Mouse (Mus musculus) left cerebral cortex, postnatal 36 days (tissue): ENCODE data around the gene Izumo1r. TPM values are rescaled to one million over a fixed set of nuclear protein-coding genes. Genes with fewer than 3 reads are reported as not detected.

Experiments used
- DNase-seq, 2 experiments: peaks; one replicate each; pipeline ENCODE4 v3.0.0; 2021 to 2022; ENCODE audit warnings: low spot score in 2 of 2, mixed read lengths in 1 of 2
- intact Hi-C: fragments of 180-260 bp; cut with DNase I; formaldehyde crosslinking; loops from one replicate; pipeline ENCODE4 v1.15.1; 2025
- total RNA-seq, 2 experiments: library from RNA; stranded (reverse); gene quantifications; 2 replicates each; pipeline ENCODE4 v1.2.3; 2021

Gene Izumo1r
- not detected for total RNA-seq

GRCm38 (mm10) chr9:14903581-14904378, at the start of gene Izumo1r:
Gene Izumo1r, minus strand, starts transcription at chr9:14903949.
- intact Hi-C loops, result no loop called here
- no peak for DNase-seq

GRCm38 (mm10) chr9:14951072-14951471, 47.3 kb upstream of the Izumo1r start:
- no peak for DNase-seq
- intact Hi-C loops, result no loop called here

GRCm38 (mm10) chr9:14948843-14949242, 45.1 kb upstream of the Izumo1r start:
- intact Hi-C loops, result no loop called here
- no peak for DNase-seq

- no peak for DNase-seq
- intact Hi-C loops, result no loop called here
Measured at GRCm38 (mm10) chr9:14946677-14947076, 42.9 kb upstream of the Izumo1r start.

- intact Hi-C loops, result no loop called here
Measured at GRCm38 (mm10) chr9:14945919-14946318, 42.2 kb upstream of the Izumo1r start.

GRCm38 (mm10) chr9:14942143-14942720, 38.5 kb upstream of the Izumo1r start:
- DNase-seq, result no peak
- intact Hi-C loops, result no loop called here

More at GRCm38 (mm10) chr9:14945919-14946318, 42.2 kb upstream of the Izumo1r start:
- DNase-seq, result no peak

GRCm38 (mm10) chr9:14939610-14940009, 35.9 kb upstream of the Izumo1r start:
- intact Hi-C loops, result loop anchor here (10.0 kb wide), 1 partner anchor 55 kb away; no protein-coding TSS in a partner anchor
- DNase-seq, result no peak

- DNase-seq, result no peak
- intact Hi-C loops, result loop anchor here (10.0 kb wide), 1 partner anchor 57 kb away; no protein-coding TSS in a partner anchor
Measured at GRCm38 (mm10) chr9:14937308-14937707, 33.6 kb upstream of the Izumo1r start.

GRCm38 (mm10) chr9:14934851-14935250, 31.1 kb upstream of the Izumo1r start:
- intact Hi-C loops, result loop anchor here (10.0 kb wide), 1 partner anchor 60 kb away; no protein-coding TSS in a partner anchor
- DNase-seq, result no peak

- no peak for DNase-seq
- intact Hi-C loops, result loop anchor here (10.0 kb wide), 1 partner anchor 63 kb away; no protein-coding TSS in a partner anchor
Measured at GRCm38 (mm10) chr9:14931943-14932342, 28.2 kb upstream of the Izumo1r start.

GRCm38 (mm10) chr9:14931211-14931610, 27.5 kb upstream of the Izumo1r start:
- DNase-seq, result no peak
- intact Hi-C loops, result loop anchor here (10.0 kb wide), 1 partner anchor 64 kb away; no protein-coding TSS in a partner anchor

GRCm38 (mm10) chr9:14926593-14926992, 22.8 kb upstream of the Izumo1r start:
- intact Hi-C loops, result no loop called here
- no peak for DNase-seq

- intact Hi-C loops, result no loop called here
- DNase-seq, result no peak
Measured at GRCm38 (mm10) chr9:14923625-14924024, 19.9 kb upstream of the Izumo1r start.

GRCm38 (mm10) chr9:14921971-14922560, 18.3 kb upstream of the Izumo1r start:
- intact Hi-C loops, result no loop called here
- DNase-seq, result no peak

- intact Hi-C loops, result no loop called here
- DNase-seq, result no peak
Measured at GRCm38 (mm10) chr9:14921254-14921653, 17.5 kb upstream of the Izumo1r start.

GRCm38 (mm10) chr9:14920608-14921007, 16.9 kb upstream of the Izumo1r start:
- DNase-seq, result no peak
- intact Hi-C loops, result no loop called here

- intact Hi-C loops, result no loop called here
Measured at GRCm38 (mm10) chr9:14918825-14919668, 15.3 kb upstream of the Izumo1r start.

GRCm38 (mm10) chr9:14917661-14918060, 13.9 kb upstream of the Izumo1r start:
- DNase-seq, result no peak
- intact Hi-C loops, result no loop called here

More at GRCm38 (mm10) chr9:14918825-14919668, 15.3 kb upstream of the Izumo1r start:
- no peak for DNase-seq

GRCm38 (mm10) chr9:14912037-14912436, 8.3 kb upstream of the Izumo1r start:
- intact Hi-C loops, result no loop called here
- DNase-seq, result no peak

GRCm38 (mm10) chr9:14909981-14910380, 6.2 kb upstream of the Izumo1r start:
- DNase-seq, result no peak
- intact Hi-C loops, result no loop called here
